Mouse (Mus musculus) hindbrain, embryonic 11.5 days (tissue): ENCODE data around the gene Mex3b. TPM values are rescaled to one million over a fixed set of nuclear protein-coding genes. Genes with fewer than 3 reads are reported as not detected.

Experiments
- ATAC-seq: fragments of 200-750 bp; cut with Nextera tagmentation; 2 replicates; pipeline ENCODE4 v1.8.0; 2017; ENCODE audit warnings: mild to moderate bottlenecking, moderate TSS enrichment, moderate library complexity; ENCODE audit not compliant: low FRiP score
- DNase-seq: peaks from one replicate; pipeline ENCODE4 v3.0.0-alpha.2; 2015; ENCODE audit warnings: low spot score
- H3K27ac ChIP-seq: fragments of 300-500 bp; sonication (generic); 2 replicates; pipeline ENCODE4 v1.5.1; 2014; ENCODE audit warnings: mild to moderate bottlenecking, low read depth, low read length
- H3K27me3 ChIP-seq: fragments of 300-500 bp; sonication (generic); 2 replicates; pipeline ENCODE4 v1.6.1; 2014; ENCODE audit warnings: mild to moderate bottlenecking, low read length, moderate library complexity, mixed read lengths; ENCODE audit not compliant: control insufficient read depth, insufficient read depth
- H3K36me3 ChIP-seq: fragments of 300-500 bp; sonication (generic); 2 replicates; pipeline ENCODE4 v1.6.1; 2014; ENCODE audit warnings: mild to moderate bottlenecking, low read length, moderate library complexity, mixed read lengths; ENCODE audit not compliant: control insufficient read depth, insufficient read depth
- H3K4me1 ChIP-seq: fragments of 300-500 bp; sonication (generic); replicated peaks from 2 replicates; pipeline ENCODE4 v1.6.1; 2014; ENCODE audit warnings: low read length, mixed read lengths; ENCODE audit not compliant: control insufficient read depth, insufficient read depth
- H3K4me2 ChIP-seq: fragments of 300-500 bp; sonication (generic); replicated peaks from 2 replicates; pipeline ENCODE4 v1.6.1; 2014; ENCODE audit warnings: mild to moderate bottlenecking, low read depth, low read length
- H3K4me3 ChIP-seq: fragments of 300-500 bp; sonication (generic); 2 replicates; pipeline ENCODE4 v1.5.1; 2014; ENCODE audit warnings: low read depth, low read length
- H3K9ac ChIP-seq: fragments of 300-500 bp; sonication (generic); 2 replicates; pipeline ENCODE4 v1.6.1; 2014; ENCODE audit warnings: low read depth, low read length
- H3K9me3 ChIP-seq: fragments of 300-500 bp; sonication (generic); 2 replicates; pipeline ENCODE4 v1.6.1; 2016; ENCODE audit warnings: low read length; ENCODE audit not compliant: control insufficient read depth
- WGBS: fragments of 180-500 bp; shearing (Covaris S2); extraction: QIAGEN DNeasy Blood & Tissue Kit; methylation state at CpG from one replicate; pipeline ENCODE4 v1.1.7; 2014; 5-methylcytosine and 5-hydroxymethylcytosine counted together
- polyA plus RNA-seq: library from polyadenylated mRNA; unstranded; fragments of >200 nt; fragmentation: Nextera tagmentation; extraction: Ambion mirVana; gene quantifications from 2 replicates; pipeline ENCODE4 v1.2.1, GENCODE M21; 2014

Gene Mex3b
- polyA plus RNA-seq, 1 experiment from 2014 or later: 36.5 TPM

DNA sequence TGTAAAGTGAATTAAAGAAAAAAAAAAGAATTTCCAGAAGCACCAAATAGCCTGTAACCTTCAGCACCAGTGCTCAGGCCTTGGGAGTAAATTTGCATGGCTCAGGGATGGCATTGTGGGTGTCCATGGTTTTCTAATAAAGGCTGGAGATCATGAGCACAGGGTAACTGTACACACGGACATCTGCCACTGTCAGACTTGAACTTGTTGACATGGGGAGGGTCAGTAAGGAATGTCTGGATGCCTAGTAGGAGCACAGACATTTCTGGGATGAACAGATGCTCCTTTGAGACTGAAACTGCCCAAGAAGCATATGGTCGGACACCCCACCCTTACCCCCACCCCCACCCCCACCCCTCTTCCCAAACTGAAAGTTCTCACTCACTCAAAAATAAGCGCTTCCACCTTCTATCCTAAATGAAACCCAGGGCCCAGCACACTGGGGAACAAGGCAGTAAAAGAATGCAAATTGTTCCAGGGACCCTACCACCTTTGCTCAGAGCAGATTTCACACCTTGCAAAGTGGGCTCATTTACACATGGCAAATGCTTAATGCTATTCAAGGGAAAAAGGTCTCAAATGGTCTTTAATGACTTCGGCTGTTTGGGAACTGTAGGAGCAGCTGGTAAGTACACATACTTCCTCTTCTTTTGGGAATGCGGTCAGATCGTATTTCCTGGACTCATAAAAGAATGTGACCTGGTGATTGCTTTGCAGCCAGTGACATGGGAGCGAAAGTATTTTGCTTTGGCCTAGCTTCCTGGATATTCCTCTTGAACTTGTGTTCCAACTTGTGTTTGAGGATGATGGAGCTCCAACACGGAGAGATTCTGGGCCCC, 32.5 kb downstream of the Mex3b start:
- ATAC-seq: no peak
- Histone ChIP-seq H3K9me3 (no peaks in the 10 kb centered on the region), H3K27ac (no peak overlapping the region), H3K4me1 (no peaks in the 10 kb centered on the region), H3K27me3 (no peaks in the 10 kb centered on the region), H3K36me3 (no peaks in the 10 kb centered on the region), H3K4me2 (no peak overlapping the region), H3K4me3 (no peak overlapping the region), H3K9ac (no peak overlapping the region)
- no peak for DNase-seq
- 62% methylated on average over 8 of the region's 8 CpGs for WGBS

GRCm38 (mm10) chr7:82903006-82903405, 35.9 kb downstream of the Mex3b start:
- Histone ChIP-seq H3K27ac (no peak overlapping the region), H3K9me3 (no peaks in the 10 kb centered on the region), H3K9ac (no peak overlapping the region), H3K4me1 (no peaks in the 10 kb centered on the region), H3K27me3 (no peaks in the 10 kb centered on the region), H3K4me2 (no peak overlapping the region), H3K4me3 (no peak overlapping the region), H3K36me3 (no peaks in the 10 kb centered on the region)
- WGBS: 69% methylated on average over 3 of the region's 3 CpGs
- DNase-seq: no peak
- no peak for ATAC-seq

GRCm38 (mm10) chr7:82905527-82905926, 38.4 kb downstream of the Mex3b start:
- ATAC-seq (no peak), DNase-seq (no peak)
- Histone ChIP-seq H3K27me3 (no peaks in the 10 kb centered on the region), H3K9me3 (no peaks in the 10 kb centered on the region), H3K9ac (no peak overlapping the region), H3K36me3 (no peaks in the 10 kb centered on the region), H3K4me1 (no peaks in the 10 kb centered on the region), H3K4me3 (no peak overlapping the region), H3K27ac (no peak overlapping the region), H3K4me2 (no peak overlapping the region)
- 84% methylated on average over 3 of the region's 3 CpGs for WGBS

DNA sequence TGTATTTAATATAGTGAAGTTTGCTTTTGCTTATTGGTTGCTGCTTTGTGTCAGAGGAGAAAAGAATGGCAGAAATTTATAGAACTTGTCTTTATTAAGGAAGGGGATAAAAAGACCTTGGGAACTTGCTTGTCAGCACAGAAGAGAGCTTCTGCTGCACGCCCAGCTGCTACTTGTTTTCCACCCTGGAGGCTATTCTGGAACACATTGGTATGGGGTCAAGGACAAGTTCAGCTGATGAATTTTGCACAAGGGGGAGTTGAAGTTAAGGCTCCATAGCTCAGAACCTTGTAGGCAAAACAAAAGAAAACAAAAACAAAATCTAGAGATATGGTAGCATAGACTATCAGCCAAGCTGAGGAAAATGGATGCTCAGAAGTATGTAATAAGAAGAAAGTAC, 39.9 kb downstream of the Mex3b start:
- H3K4me3 ChIP-seq: no peak overlapping the region
- no peak for DNase-seq

DNA sequence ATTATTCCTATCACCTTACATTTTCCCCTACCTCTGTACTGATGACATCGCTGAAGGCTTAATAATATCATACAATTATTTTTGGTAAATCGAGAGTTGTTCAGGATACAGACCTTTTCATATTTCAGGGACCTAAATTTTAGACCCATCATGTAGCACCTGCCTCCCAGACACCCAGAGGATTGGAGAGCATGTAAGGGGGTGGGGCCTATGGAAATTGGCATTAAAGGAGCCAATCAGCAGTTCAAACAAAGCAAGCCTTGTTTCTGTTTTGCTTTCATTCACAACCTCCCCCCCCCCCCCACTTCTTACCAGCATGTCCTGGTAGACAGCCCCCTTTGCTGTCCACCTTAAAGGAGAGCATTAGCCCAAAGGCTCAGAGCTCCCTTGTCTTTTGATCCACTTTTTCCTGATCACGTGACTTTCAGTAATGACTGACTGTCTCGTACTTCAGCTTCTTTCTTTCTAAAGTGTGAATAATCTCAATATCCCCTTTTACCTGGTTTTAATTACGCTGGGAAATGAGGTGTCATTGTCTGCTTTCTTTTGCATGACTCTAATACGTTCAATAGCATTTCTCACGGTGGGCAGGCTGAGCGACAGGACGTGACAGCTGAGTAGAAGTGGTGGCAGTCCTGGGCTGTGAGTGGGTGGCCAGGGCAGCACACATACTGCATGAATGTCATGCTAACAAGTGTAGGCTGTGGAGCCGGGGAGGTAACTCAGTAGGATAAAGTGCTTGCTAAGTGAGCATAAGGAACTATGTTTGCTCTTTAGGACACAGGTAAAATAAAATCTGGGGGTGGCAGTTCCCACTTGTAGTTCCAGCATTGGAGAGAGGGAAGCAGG, 43.6 kb downstream of the Mex3b start:
- H3K9ac ChIP-seq: no peak overlapping the region
- no peak for ATAC-seq
- H3K4me1 ChIP-seq: no peaks in the 10 kb centered on the region
- H3K36me3 ChIP-seq: no peaks in the 10 kb centered on the region
- no peak overlapping the region for H3K4me2 ChIP-seq
- H3K4me3 ChIP-seq: no peak overlapping the region
- no peak overlapping the region for H3K27ac ChIP-seq
- H3K27me3 ChIP-seq: no peaks in the 10 kb centered on the region
- no peak for DNase-seq
- no peaks in the 10 kb centered on the region for H3K9me3 ChIP-seq
- 63% methylated on average over 10 of the region's 10 CpGs for WGBS

More for the DNA sequence above, 39.9 kb downstream of the Mex3b start:
- WGBS: 78% methylated on average over 1 of the region's 1 CpGs
- no peak overlapping the region for H3K9ac ChIP-seq
- ATAC-seq: no peak
- no peaks in the 10 kb centered on the region for H3K9me3 ChIP-seq
- no peaks in the 10 kb centered on the region for H3K27me3 ChIP-seq
- H3K4me2 ChIP-seq: no peak overlapping the region
- H3K4me1 ChIP-seq: no peaks in the 10 kb centered on the region
- no peak overlapping the region for H3K27ac ChIP-seq
- H3K36me3 ChIP-seq: no peaks in the 10 kb centered on the region

DNA sequence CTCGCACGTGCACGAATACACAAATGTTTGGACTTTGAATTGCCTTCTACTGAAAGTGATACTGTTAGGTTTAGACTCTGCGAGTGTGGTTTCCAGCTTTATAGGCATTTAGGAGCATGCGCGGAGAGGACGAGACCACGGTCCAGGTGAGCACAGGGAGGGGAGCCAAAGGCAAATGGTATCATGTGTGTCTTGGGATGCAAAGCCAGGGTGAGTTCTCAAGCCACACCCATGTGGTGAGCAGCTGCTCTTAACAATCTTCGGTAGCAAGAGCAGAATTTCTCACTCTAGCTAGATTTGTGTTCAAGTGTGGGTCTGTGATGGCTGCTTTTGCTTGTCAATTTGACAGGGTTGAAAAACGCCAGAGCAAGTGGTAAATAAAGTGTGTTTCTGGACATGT, 44.4 kb downstream of the Mex3b start:
- H3K27ac ChIP-seq: no peak overlapping the region
- no peaks in the 10 kb centered on the region for H3K4me1 ChIP-seq
- H3K4me2 ChIP-seq: no peak overlapping the region
- ATAC-seq (no peak), DNase-seq (no peak)
- WGBS: 91% methylated on average over 10 of the region's 10 CpGs
- no peaks in the 10 kb centered on the region for H3K27me3 ChIP-seq
- H3K4me3 ChIP-seq: no peak overlapping the region
- no peak overlapping the region for H3K9ac ChIP-seq
- H3K36me3 ChIP-seq: no peaks in the 10 kb centered on the region
- H3K9me3 ChIP-seq: no peaks in the 10 kb centered on the region

GRCm38 (mm10) chr7:82914297-82914696, 47.2 kb downstream of the Mex3b start:
- no peak overlapping the region for H3K4me2 ChIP-seq
- H3K9me3 ChIP-seq: no peaks in the 10 kb centered on the region
- WGBS: 84% methylated on average over 4 of the region's 4 CpGs
- no peak overlapping the region for H3K27ac ChIP-seq
- H3K4me1 ChIP-seq: no peaks in the 10 kb centered on the region
- H3K9ac ChIP-seq: no peak overlapping the region
- no peak for ATAC-seq
- no peak overlapping the region for H3K4me3 ChIP-seq
- no peaks in the 10 kb centered on the region for H3K36me3 ChIP-seq
- H3K27me3 ChIP-seq: no peaks in the 10 kb centered on the region
- no peak for DNase-seq
